ENCODE assay signal across 14 mouse cellular contexts in the genomic region with DNA sequence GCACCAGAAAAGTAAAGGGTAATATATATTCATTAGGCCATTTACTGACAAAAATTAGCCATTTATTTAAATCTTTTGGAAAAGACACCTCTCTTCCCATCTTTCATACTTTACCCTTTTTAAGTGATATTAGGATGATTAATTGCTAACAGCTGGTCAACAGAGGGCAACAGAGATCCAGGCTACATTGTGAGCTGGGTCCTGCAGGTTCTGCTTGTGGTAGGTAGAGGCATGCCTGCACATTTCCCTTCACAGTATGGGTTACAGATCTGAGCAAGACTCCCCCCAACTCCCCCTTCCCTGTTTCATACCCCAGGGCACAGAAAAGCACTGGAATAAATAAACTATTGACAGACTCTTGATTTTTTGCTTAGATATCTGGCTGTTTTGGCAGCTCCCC.
A peak's percentile ranks its signal among the peaks of the same experiment; 100 is the strongest.
DNase-seq lines count a peak whose midpoint lies in the region; ATAC-seq and TF ChIP-seq lines count a peak whose summit lies in the region.
"Had no signal": no experiment of that assay in that cellular context is flagged by ENCODE, and none has a peak within 500 bp of the region (broad histone marks: within the 10 kb centered on the region; RNA-seq: fewer than 3 reads in every experiment).

No protein-coding gene starts in this region.

- no peak overlapping the region for H3K27ac ChIP-seq in embryonic facial prominence, embryonic 11.5 days (replicated peaks; ENCODE audit: low read depth, low read length)
- no peak overlapping the region for H3K27ac ChIP-seq in embryonic facial prominence, embryonic 10.5 days (replicated peaks)
- no peak overlapping the region for H3K27ac ChIP-seq in left cerebral cortex, adult 2 months
- H3K27ac ChIP-seq in embryonic facial prominence, embryonic 14.5 days (replicated peaks; ENCODE audit: low read depth, low read length) = no peak overlapping the region
- no peak overlapping the region for H3K27ac ChIP-seq in neural tube, embryonic 15.5 days (replicated peaks)
- H3K27ac ChIP-seq: embryonic facial prominence, embryonic 13.5 days; limb, embryonic 12.5 days had no signal

- no peaks in the 10 kb centered on the region for H3K9me3 ChIP-seq in embryonic facial prominence, embryonic 11.5 days (replicated peaks; ENCODE audit: control insufficient read depth, low read length)
- H3K9me3 ChIP-seq in embryonic facial prominence, embryonic 10.5 days = no peaks in the 10 kb centered on the region
- no peaks in the 10 kb centered on the region for H3K9me3 ChIP-seq in embryonic facial prominence, embryonic 14.5 days (ENCODE audit: control insufficient read depth, low read length)
- H3K9me3 ChIP-seq in neural tube, embryonic 15.5 days (replicated peaks) = no peaks in the 10 kb centered on the region
- H3K9me3 ChIP-seq: embryonic facial prominence, embryonic 13.5 days; limb, embryonic 12.5 days had no signal

- no peak overlapping the region for H3K9ac ChIP-seq in embryonic facial prominence, embryonic 11.5 days (replicated peaks; ENCODE audit: low read length)
- H3K9ac ChIP-seq in embryonic facial prominence, embryonic 14.5 days (ENCODE audit: low read depth, low read length) = no peak overlapping the region
- H3K9ac ChIP-seq in neural tube, embryonic 15.5 days (replicated peaks) = no peak overlapping the region
- H3K9ac ChIP-seq: embryonic facial prominence, embryonic 13.5 days; limb, embryonic 12.5 days had no signal

- H3K4me2 ChIP-seq in embryonic facial prominence, embryonic 11.5 days (ENCODE audit: low read depth, low read length) = no peak overlapping the region
- no peak overlapping the region for H3K4me2 ChIP-seq in embryonic facial prominence, embryonic 14.5 days (ENCODE audit: low read depth, low read length)
- no peak overlapping the region for H3K4me2 ChIP-seq in neural tube, embryonic 15.5 days
- H3K4me2 ChIP-seq: embryonic facial prominence, embryonic 13.5 days; limb, embryonic 12.5 days had no signal

- DNase-seq in embryonic facial prominence, embryonic 11.5 days (ENCODE audit: low spot score) = peak; percentile 25
- DNase-seq in embryonic facial prominence, embryonic 10.5 days (ENCODE audit: low spot score) = no peak
- no peak for DNase-seq in left cerebral cortex, adult 2 months (ENCODE audit: extremely low spot score in 1 of 2, low spot score in 2 of 2)
- DNase-seq in left cerebral cortex, postnatal 14 days (ENCODE audit: low spot score in 2 of 2) = no peak
- DNase-seq in embryonic facial prominence, embryonic 14.5 days (ENCODE audit: low spot score) = peak; percentile 23
- peak; percentile 32 for DNase-seq in retina, postnatal 1 day
- no peak for DNase-seq in layer of hippocampus, adult 11-12 months (ENCODE audit: low spot score)
- DNase-seq: heart, postnatal 4 days; kidney, postnatal 14 days; lung, postnatal 10 days; thymus, postnatal 4 days had no signal

- no peaks in the 10 kb centered on the region for H3K36me3 ChIP-seq in embryonic facial prominence, embryonic 11.5 days (replicated peaks; ENCODE audit: control insufficient read depth, insufficient read depth, low read depth, low read length)
- no peaks in the 10 kb centered on the region for H3K36me3 ChIP-seq in embryonic facial prominence, embryonic 10.5 days (replicated peaks)
- no peaks in the 10 kb centered on the region for H3K36me3 ChIP-seq in embryonic facial prominence, embryonic 14.5 days (ENCODE audit: control insufficient read depth, insufficient read depth, low read length)
- no peaks in the 10 kb centered on the region for H3K36me3 ChIP-seq in neural tube, embryonic 15.5 days
- H3K36me3 ChIP-seq: embryonic facial prominence, embryonic 13.5 days; limb, embryonic 12.5 days had no signal

- H3K27me3 ChIP-seq in embryonic facial prominence, embryonic 11.5 days (ENCODE audit: control insufficient read depth, insufficient read depth, low read length) = no peaks in the 10 kb centered on the region
- no peaks in the 10 kb centered on the region for H3K27me3 ChIP-seq in embryonic facial prominence, embryonic 10.5 days (replicated peaks; ENCODE audit: low read depth, poor library complexity, severe bottlenecking)
- no peaks in the 10 kb centered on the region for H3K27me3 ChIP-seq in embryonic facial prominence, embryonic 14.5 days (replicated peaks; ENCODE audit: control insufficient read depth, insufficient read depth, low read length)
- H3K27me3 ChIP-seq in neural tube, embryonic 15.5 days (replicated peaks) = no peaks in the 10 kb centered on the region
- H3K27me3 ChIP-seq: embryonic facial prominence, embryonic 13.5 days; limb, embryonic 12.5 days had no signal

- 0 out of 2 replicates have a peak, but pooled peaks have one; percentile 52 for ATAC-seq in embryonic facial prominence, embryonic 11.5 days (replicated peaks; ENCODE audit: insufficient number of reproducible peaks, low FRiP score, low TSS enrichment, low read depth)
- ATAC-seq in embryonic facial prominence, embryonic 14.5 days (ENCODE audit: low read depth) = no peak
- no peak for ATAC-seq in neural tube, embryonic 15.5 days (ENCODE audit: low FRiP score)

- TF ChIP-seq CTCF in left cerebral cortex, adult 2 months (IDR thresholded peaks at IDR 0.05) = peak; percentile 26

- no peaks in the 10 kb centered on the region for H3K4me1 ChIP-seq in embryonic facial prominence, embryonic 11.5 days (ENCODE audit: control insufficient read depth, insufficient read depth, low read length)
- H3K4me1 ChIP-seq in embryonic facial prominence, embryonic 10.5 days = no peaks in the 10 kb centered on the region
- H3K4me1 ChIP-seq in embryonic facial prominence, embryonic 14.5 days (ENCODE audit: control insufficient read depth, insufficient read depth, low read length) = no peaks in the 10 kb centered on the region
- H3K4me1 ChIP-seq in neural tube, embryonic 15.5 days = no peaks in the 10 kb centered on the region
- H3K4me1 ChIP-seq: embryonic facial prominence, embryonic 13.5 days; limb, embryonic 12.5 days had no signal

- intact Hi-C loops in left cerebral cortex, adult 2 months (cut with DNase I) = no loop called here
- intact Hi-C loops in left cerebral cortex, postnatal 14 days (cut with DNase I) = no loop called here

- no peak overlapping the region for H3K4me3 ChIP-seq in embryonic facial prominence, embryonic 11.5 days (ENCODE audit: low read depth, low read length)
- H3K4me3 ChIP-seq in embryonic facial prominence, embryonic 10.5 days = no peak overlapping the region
- H3K4me3 ChIP-seq in left cerebral cortex, adult 2 months = no peak overlapping the region
- no peak overlapping the region for H3K4me3 ChIP-seq in embryonic facial prominence, embryonic 14.5 days (ENCODE audit: low read depth, low read length)
- no peak overlapping the region for H3K4me3 ChIP-seq in neural tube, embryonic 15.5 days (replicated peaks)
- H3K4me3 ChIP-seq: embryonic facial prominence, embryonic 13.5 days; limb, embryonic 12.5 days had no signal

Comparison
In these comparisons a context has a peak if more than half of its experiments do, and no peak if none do; other contexts are left out.
1. DNase-seq: peak in embryonic facial prominence, embryonic 11.5 days (single experiment), embryonic facial prominence, embryonic 14.5 days (single experiment) and retina, postnatal 1 day (single experiment); none in embryonic facial prominence, embryonic 10.5 days (single experiment), left cerebral cortex, adult 2 months (0 of 2), left cerebral cortex, postnatal 14 days (0 of 2) and layer of hippocampus, adult 11-12 months (single experiment).